Mouse (Mus musculus): ENCODE data around the gene Hnrnpdl.

- TF ChIP-seq TCF12 (IDR thresholded peaks at IDR 0.05; ENCODE audit: low read depth, low read length) (no peak), CTCF (conservative IDR thresholded peaks at IDR 0.05 in 1 of 2, IDR thresholded peaks at IDR 0.05 in 1 of 2; ENCODE audit: low read depth in 2 of 2, low read length in 2 of 2) (no peak), ETS1 (conservative IDR thresholded peaks at IDR 0.05; ENCODE audit: low read depth, low read length) (no peak), ZNF384 (IDR thresholded peaks at IDR 0.05; ENCODE audit: low read depth, low read length) (no peak), HCFC1 (IDR thresholded peaks at IDR 0.05; ENCODE audit: low read depth, low read length) (no peak), ZC3H11A (IDR thresholded peaks at IDR 0.05; ENCODE audit: low read depth, low read length) (no peak), MYC (IDR thresholded peaks at IDR 0.05; ENCODE audit: low read depth, low read length) (no peak), TBP (conservative IDR thresholded peaks at IDR 0.05; ENCODE audit: low read depth, low read length) (no peak), IRF4 (IDR thresholded peaks at IDR 0.05; ENCODE audit: low read depth, low read length) (no peak)
Measured at GRCm38 (mm10) chr5:100006324-100007039, 33.0 kb downstream of the Hnrnpdl start.

Data from CH12.LX (cell line).